In genomic region chr16:95303676-95304075, GRCm38 (mm10) we compare ENCODE assay signal across 14 mouse cellular contexts. TPM values are rescaled to one million over a fixed set of nuclear protein-coding genes. Genes with fewer than 3 reads are reported as not detected.
DNase-seq lines count a peak whose midpoint lies in the region; ATAC-seq lines count a peak whose summit lies in the region.
"Had no signal": no experiment of that assay in that cellular context is flagged by ENCODE, and none has a peak within 500 bp of the region (broad histone marks: within the 10 kb centered on the region; RNA-seq: fewer than 3 reads in every experiment).

No protein-coding gene starts in this region.

- no peak overlapping the region for H3K9ac ChIP-seq in heart, embryonic 16.5 days (ENCODE audit: low read length)

- H3K27me3 ChIP-seq in heart, embryonic 16.5 days (ENCODE audit: control insufficient read depth, insufficient read depth, low read length), result no peaks in the 10 kb centered on the region

- H3K4me1 ChIP-seq in heart, embryonic 16.5 days (ENCODE audit: control insufficient read depth, insufficient read depth, low read length), result peaks cover 4% of the 10 kb centered on the region
- H3K4me1 ChIP-seq: midbrain, embryonic 10.5 days had no signal

- peak overlapping the region; percentile 81 for H3K27ac ChIP-seq in heart, embryonic 16.5 days (ENCODE audit: low read length)
- H3K27ac ChIP-seq: hindbrain, postnatal 0 days; layer of hippocampus, adult 2 months; midbrain, embryonic 10.5 days had no signal

- 27% methylated on average over 9 of the region's 9 CpGs for WGBS in heart, embryonic 16.5 days

- peak; percentile 73 for ATAC-seq in activated CD4-positive, CD25-positive, alpha-beta regulatory T cell, adult 4 months
- peak; percentile 77 for ATAC-seq in heart, embryonic 16.5 days (replicated peaks; ENCODE audit: extremely low read depth, insufficient read depth, low FRiP score)
- ATAC-seq in megakaryocyte-erythroid progenitor cell, adult 5-6 weeks (replicated peaks; ENCODE audit: low FRiP score, low TSS enrichment, poor library complexity, severe bottlenecking), result peak; percentile 56; the same call in 1 of the 2 replicates
- ATAC-seq: hindbrain, postnatal 0 days had no signal

- no peaks in the 10 kb centered on the region for H3K36me3 ChIP-seq in heart, embryonic 16.5 days (ENCODE audit: control insufficient read depth, insufficient read depth)
- H3K36me3 ChIP-seq: forebrain, embryonic 10.5 days; midbrain, embryonic 10.5 days had no signal

- H3K4me3 ChIP-seq in heart, embryonic 16.5 days (ENCODE audit: low read length), result no peak overlapping the region
- H3K4me3 ChIP-seq: forebrain, embryonic 10.5 days; layer of hippocampus, adult 2 months; midbrain, embryonic 10.5 days had no signal

- no peak overlapping the region for H3K4me2 ChIP-seq in heart, embryonic 16.5 days (ENCODE audit: low read depth, low read length)

- peaks cover 4% of the 10 kb centered on the region; the same call in 1 of the 2 replicates for H3K9me3 ChIP-seq in heart, embryonic 16.5 days (replicated peaks; ENCODE audit: control insufficient read depth, low read length)
- H3K9me3 ChIP-seq: forebrain, embryonic 10.5 days; midbrain, embryonic 10.5 days had no signal

- DNase-seq in layer of hippocampus, adult 9-11 months, result peak; percentile 28
- no peak for DNase-seq in layer of hippocampus, postnatal 14 days (ENCODE audit: low spot score in 2 of 2)
- DNase-seq in cerebellum, adult 11-12 months, result no peak
- no peak for DNase-seq in gastrocnemius, postnatal 4 days (ENCODE audit: low spot score in 2 of 2)
- DNase-seq: gastrocnemius, postnatal 14 days; right cerebral cortex, adult 18-20 months had no signal

RNA-seq across cellular contexts. Expression of gene Kcnj15, which starts 46.3 kb away (rescaled TPM):
- under 1 TPM; 0.07 to 0.12 TPM for total RNA-seq in layer of hippocampus, postnatal 14 days (2021)
- polyA plus RNA-seq in activated CD4-positive, CD25-positive, alpha-beta regulatory T cell, adult 4 months (2017; shearing (Covaris generic)), result 1 to 10 TPM in 1 of 2 experiments, under 1 TPM in 1; 0.79 to 1.4 TPM
- polyA plus RNA-seq in heart, embryonic 16.5 days (2015; fragmentation: Nextera tagmentation; extraction: Ambion mirVana), result 3.1 and 3.3 TPM in 2 replicates
- not detected in 2 replicates for total RNA-seq in megakaryocyte-erythroid progenitor cell, adult 5-6 weeks (2014; fragmentation: Nextera tagmentation)
- not detected in 2 replicates for total RNA-seq in megakaryocyte-erythroid progenitor cell, adult 5-6 weeks (2017)
- under 1 TPM; 0.71 to 0.73 TPM for total RNA-seq in gastrocnemius, postnatal 4 days (2021)
- total RNA-seq: MEL had no signal
